Mouse (Mus musculus): Measurements from ENCODE around the gene Smn1. TPM values are rescaled to one million over a fixed set of nuclear protein-coding genes. Genes with fewer than 3 reads are reported as not detected.

Gene Smn1
- 42.1 and 54.7 TPM in 2 replicates for polyA plus RNA-seq (2015; fragmentation: Nextera tagmentation; extraction: Ambion mirVana)

GRCm38 (mm10) chr13:100124423-100125257 lies at the start of gene Smn1:
Gene Smn1 (plus strand): TSS chr13:100124852.
- ATAC-seq (ENCODE audit: insufficient number of reproducible peaks, low FRiP score, low TSS enrichment, low read depth), result peak; percentile 93
- WGBS, result 4% methylated on average over 42 of the region's 42 CpGs

GRCm38 (mm10) chr13:100098808-100099207 lies 25.8 kb upstream of the Smn1 start:
- ATAC-seq (ENCODE audit: insufficient number of reproducible peaks, low FRiP score, low TSS enrichment, low read depth), result no peak
- Histone ChIP-seq H3K4me2 (replicated peaks) (no peak overlapping the region), H3K9me3 (replicated peaks) (no peaks in the 10 kb centered on the region), H3K9ac (no peak overlapping the region), H3K4me3 (replicated peaks) (no peak overlapping the region), H3K27me3 (no peaks in the 10 kb centered on the region), H3K36me3 (peaks cover 44% of the 10 kb centered on the region), H3K4me1 (peaks cover 8% of the 10 kb centered on the region), H3K27ac (replicated peaks) (no peak overlapping the region)
- WGBS, result 84% methylated on average over 6 of the region's 6 CpGs

More at GRCm38 (mm10) chr13:100124423-100125257, at the start of gene Smn1:
- peaks cover 28% of the 10 kb centered on the region for H3K36me3 ChIP-seq
- no peak within 1 kb of the TSS for H3K27ac ChIP-seq (replicated peaks)
- H3K9me3 ChIP-seq (replicated peaks), result no peaks in the 10 kb centered on the region
- peaks cover 15% of the 10 kb centered on the region for H3K4me1 ChIP-seq
- H3K9ac ChIP-seq, result peak within 1 kb of the TSS; percentile 95
- no peaks in the 10 kb centered on the region for H3K27me3 ChIP-seq
- H3K4me3 ChIP-seq (replicated peaks), result peak within 1 kb of the TSS; percentile 100
- peak within 1 kb of the TSS; percentile 80 for H3K4me2 ChIP-seq (replicated peaks)

GRCm38 (mm10) chr13:100103052-100103658 lies 21.5 kb upstream of the Smn1 start:
- H3K36me3 ChIP-seq, result 0 out of 2 replicates have a peak, but pooled peaks cover 6% of the 10 kb centered on the region
- 4% methylated on average over 15 of the region's 15 CpGs for WGBS
- peak overlapping the region; percentile 55 for H3K4me2 ChIP-seq (replicated peaks)
- H3K4me1 ChIP-seq, result peaks cover 16% of the 10 kb centered on the region
- no peak for ATAC-seq (ENCODE audit: insufficient number of reproducible peaks, low FRiP score, low TSS enrichment, low read depth)
- H3K4me3 ChIP-seq (replicated peaks), result peak overlapping the region; percentile 99
- peak overlapping the region; percentile 87 for H3K27ac ChIP-seq (replicated peaks)
- no peaks in the 10 kb centered on the region for H3K27me3 ChIP-seq
- peak overlapping the region; percentile 82 for H3K9ac ChIP-seq
- no peaks in the 10 kb centered on the region for H3K9me3 ChIP-seq (replicated peaks)

GRCm38 (mm10) chr13:100103748-100104254 lies 20.9 kb upstream of the Smn1 start, which contains the start of gene Bdp1:
Gene Bdp1 (minus strand): TSS chr13:100104070.
- Histone ChIP-seq H3K4me3 (replicated peaks) (peak within 1 kb of the TSS; percentile 99), H3K9me3 (replicated peaks) (no peaks in the 10 kb centered on the region), H3K27ac (replicated peaks) (peak within 1 kb of the TSS; percentile 87), H3K9ac (peak within 1 kb of the TSS; percentile 82), H3K36me3 (0 out of 2 replicates have a peak, but pooled peaks cover 2% of the 10 kb centered on the region), H3K27me3 (no peaks in the 10 kb centered on the region), H3K4me2 (replicated peaks) (peak within 1 kb of the TSS; percentile 55), H3K4me1 (peaks cover 19% of the 10 kb centered on the region)
- under 1% methylated on average over 44 of the region's 44 CpGs for WGBS
- ATAC-seq (ENCODE audit: insufficient number of reproducible peaks, low FRiP score, low TSS enrichment, low read depth), result peak; percentile 77

- peak; percentile 79 for ATAC-seq (ENCODE audit: insufficient number of reproducible peaks, low FRiP score, low TSS enrichment, low read depth)
- no peaks in the 10 kb centered on the region for H3K36me3 ChIP-seq
- peaks cover 18% of the 10 kb centered on the region; the same call in 1 of the 2 replicates for H3K4me1 ChIP-seq
- under 1% methylated on average over 74 of the region's 76 CpGs for WGBS
- no peaks in the 10 kb centered on the region for H3K27me3 ChIP-seq
- peak within 1 kb of the TSS; percentile 83 for H3K27ac ChIP-seq (replicated peaks)
- H3K4me2 ChIP-seq (replicated peaks), result peak within 1 kb of the TSS; percentile 81
- peak within 1 kb of the TSS; percentile 79 for H3K4me3 ChIP-seq (replicated peaks)
- H3K9me3 ChIP-seq (replicated peaks), result no peaks in the 10 kb centered on the region
- peak within 1 kb of the TSS; percentile 77 for H3K9ac ChIP-seq
Observed at GRCm38 (mm10) chr13:100107652-100108472, 16.8 kb upstream of the Smn1 start, which contains the start of gene Serf1. Gene Serf1 (plus strand): TSS chr13:100108012.

GRCm38 (mm10) chr13:100112218-100112972 lies 12.3 kb upstream of the Smn1 start:
- Histone ChIP-seq H3K27ac (replicated peaks) (no peak overlapping the region), H3K36me3 (peaks cover 14% of the 10 kb centered on the region; the same call in 1 of the 2 replicates), H3K4me3 (replicated peaks) (no peak overlapping the region), H3K9ac (no peak overlapping the region), H3K27me3 (no peaks in the 10 kb centered on the region), H3K4me1 (peaks cover 12% of the 10 kb centered on the region; the same call in 1 of the 2 replicates), H3K4me2 (replicated peaks) (no peak overlapping the region), H3K9me3 (replicated peaks) (no peaks in the 10 kb centered on the region)
- WGBS, result 36% methylated on average over 5 of the region's 5 CpGs
- ATAC-seq (ENCODE audit: insufficient number of reproducible peaks, low FRiP score, low TSS enrichment, low read depth), result no peak

- peaks cover 22% of the 10 kb centered on the region for H3K36me3 ChIP-seq
- ATAC-seq (ENCODE audit: insufficient number of reproducible peaks, low FRiP score, low TSS enrichment, low read depth), result no peak
- peak overlapping the region; percentile 100 for H3K4me3 ChIP-seq (replicated peaks)
- peak overlapping the region; percentile 80 for H3K4me2 ChIP-seq (replicated peaks)
- H3K27ac ChIP-seq (replicated peaks), result no peak overlapping the region
- WGBS, result 78% methylated on average over 3 of the region's 3 CpGs
- H3K27me3 ChIP-seq, result no peaks in the 10 kb centered on the region
- H3K4me1 ChIP-seq, result peaks cover 15% of the 10 kb centered on the region
- peak overlapping the region; percentile 95; the same call in 1 of the 2 replicates for H3K9ac ChIP-seq
- no peaks in the 10 kb centered on the region for H3K9me3 ChIP-seq (replicated peaks)
Observed at GRCm38 (mm10) chr13:100123970-100124369, 682 bp upstream of the Smn1 start.

- ATAC-seq (ENCODE audit: insufficient number of reproducible peaks, low FRiP score, low TSS enrichment, low read depth), result no peak
- Histone ChIP-seq H3K27ac (replicated peaks) (no peak overlapping the region), H3K36me3 (peaks cover 31% of the 10 kb centered on the region), H3K4me1 (peaks cover 15% of the 10 kb centered on the region), H3K4me3 (replicated peaks) (peak overlapping the region; percentile 100), H3K4me2 (replicated peaks) (peak overlapping the region; percentile 80), H3K27me3 (no peaks in the 10 kb centered on the region), H3K9me3 (replicated peaks) (no peaks in the 10 kb centered on the region), H3K9ac (peak overlapping the region; percentile 95)
- WGBS, result 2% methylated on average over 10 of the region's 10 CpGs
Observed at GRCm38 (mm10) chr13:100125258-100125643, 599 bp downstream of the Smn1 start.

GRCm38 (mm10) chr13:100141646-100142314 lies 17.1 kb downstream of the Smn1 start:
- Histone ChIP-seq H3K4me1 (no peaks in the 10 kb centered on the region), H3K4me2 (replicated peaks) (no peak overlapping the region), H3K27ac (replicated peaks) (no peak overlapping the region), H3K36me3 (peaks cover 19% of the 10 kb centered on the region), H3K4me3 (replicated peaks) (no peak overlapping the region), H3K9ac (no peak overlapping the region), H3K27me3 (no peaks in the 10 kb centered on the region), H3K9me3 (replicated peaks) (no peaks in the 10 kb centered on the region)
- 79% methylated on average over 8 of the region's 8 CpGs for WGBS
- no peak for ATAC-seq (ENCODE audit: insufficient number of reproducible peaks, low FRiP score, low TSS enrichment, low read depth)

GRCm38 (mm10) chr13:100152659-100153058 lies 28.0 kb downstream of the Smn1 start:
- H3K27me3 ChIP-seq, result no peaks in the 10 kb centered on the region
- no peak overlapping the region for H3K9ac ChIP-seq
- H3K4me1 ChIP-seq, result no peaks in the 10 kb centered on the region
- WGBS, result 57% methylated on average over 1 of the region's 1 CpGs
- H3K4me3 ChIP-seq (replicated peaks), result no peak overlapping the region
- H3K36me3 ChIP-seq, result no peaks in the 10 kb centered on the region
- H3K27ac ChIP-seq (replicated peaks), result no peak overlapping the region
- H3K9me3 ChIP-seq (replicated peaks), result no peaks in the 10 kb centered on the region
- no peak for ATAC-seq (ENCODE audit: insufficient number of reproducible peaks, low FRiP score, low TSS enrichment, low read depth)
- H3K4me2 ChIP-seq (replicated peaks), result no peak overlapping the region
